Mouse (Mus musculus) CD4-positive helper T cell, adult 2 months (primary cell): Measurements from ENCODE around the gene Zfp13.

ENCODE experiments used
- DNase-seq: peaks from one replicate; pipeline ENCODE4 v3.0.0-alpha.2; 2012; ENCODE audit warnings: low read depth, missing footprints, low spot score

Zfp13 gene

DNA sequence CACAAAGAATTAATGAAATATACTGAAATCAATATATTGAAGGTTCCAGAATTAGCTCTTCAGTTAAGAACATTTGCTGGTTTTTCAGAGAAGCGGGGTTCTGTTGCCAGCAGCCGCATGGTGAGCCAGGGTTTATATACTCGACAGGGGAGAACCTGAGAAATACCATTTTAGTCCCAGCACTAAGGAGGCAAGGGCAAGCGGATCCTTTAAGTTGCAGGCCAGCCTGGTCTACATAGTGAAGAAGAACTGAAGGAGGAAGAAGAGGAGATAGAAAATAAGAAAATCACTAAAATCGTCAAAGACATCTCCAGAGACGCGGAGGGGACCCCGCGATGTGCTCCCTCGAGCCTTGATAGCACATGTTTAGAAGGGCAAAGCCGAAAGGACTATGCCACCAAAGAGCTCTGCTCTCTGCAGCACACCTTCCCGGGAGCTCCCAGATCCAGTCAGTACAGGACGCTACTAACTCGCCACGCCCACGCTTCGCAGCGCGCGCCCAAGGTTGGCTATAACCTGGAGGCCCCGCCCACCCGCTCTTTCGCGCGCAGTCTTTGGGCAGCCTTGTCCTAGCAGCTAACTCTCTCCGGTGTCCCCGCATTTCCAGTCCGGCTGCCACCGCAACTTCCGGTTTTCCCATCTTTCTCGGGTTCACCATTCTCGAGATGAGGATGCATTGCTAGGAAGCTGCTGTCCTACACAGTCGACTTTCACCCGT lies 6.9 kb downstream of the Zfp13 start:
- peak; percentile 87 for DNase-seq

DNA sequence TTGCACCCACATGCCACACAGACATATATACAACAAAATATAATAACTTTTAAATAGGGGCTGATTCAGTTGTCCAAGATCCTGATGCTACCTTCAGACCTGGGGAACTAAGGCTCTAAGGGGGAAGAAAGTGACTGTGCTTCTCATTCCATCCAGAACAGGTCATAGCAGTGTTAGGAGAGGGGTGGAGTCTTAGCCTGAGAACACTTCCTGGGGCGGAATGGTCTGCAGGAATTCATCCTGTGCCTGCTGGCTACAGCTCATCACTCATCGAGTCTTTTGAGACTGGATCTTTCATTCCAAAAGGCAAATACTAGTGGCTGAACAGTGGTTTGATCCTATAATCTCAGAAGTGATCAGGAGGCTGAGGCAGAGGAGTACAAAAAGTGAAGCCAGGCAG lies 12.0 kb downstream of the Zfp13 start:
- no peak for DNase-seq

GRCm38 (mm10) chr17:23585721-23586491 lies 13.4 kb downstream of the Zfp13 start:
- no peak for DNase-seq

GRCm38 (mm10) chr17:23584786-23585185 lies 14.5 kb downstream of the Zfp13 start:
- no peak for DNase-seq

- DNase-seq, result no peak
Observed at GRCm38 (mm10) chr17:23575951-23576552, 23.2 kb downstream of the Zfp13 start.

GRCm38 (mm10) chr17:23574130-23574529 lies 25.2 kb downstream of the Zfp13 start:
- no peak for DNase-seq

- peak; percentile 33 for DNase-seq
Observed at GRCm38 (mm10) chr17:23572059-23572458, 27.2 kb downstream of the Zfp13 start.

- DNase-seq, result no peak
Observed at GRCm38 (mm10) chr17:23571084-23571483, 28.2 kb downstream of the Zfp13 start.

GRCm38 (mm10) chr17:23570017-23570416 lies 29.3 kb downstream of the Zfp13 start:
- peak; percentile 77 for DNase-seq

DNA sequence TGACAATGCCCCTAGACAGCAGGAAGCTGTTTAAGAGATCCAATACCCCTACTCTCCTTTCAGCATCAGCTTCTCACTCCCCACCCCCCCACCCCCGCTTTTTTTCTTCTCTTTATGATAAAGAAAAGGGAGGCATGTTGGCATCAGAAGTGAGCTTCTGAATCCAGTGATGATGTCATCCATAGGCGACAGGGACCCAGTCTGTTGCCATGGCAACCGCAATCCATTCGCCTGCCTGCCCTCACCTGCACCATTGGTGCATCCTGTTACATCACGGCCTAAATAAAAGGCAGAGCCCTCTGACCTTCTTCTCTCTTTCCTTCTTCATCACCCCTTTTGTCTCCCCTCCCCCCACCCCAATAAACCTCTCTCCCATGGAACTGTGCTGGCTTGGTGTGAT lies 30.9 kb downstream of the Zfp13 start:
- no peak for DNase-seq

GRCm38 (mm10) chr17:23566787-23567186 lies 32.5 kb downstream of the Zfp13 start:
- peak; percentile 48 for DNase-seq

DNA sequence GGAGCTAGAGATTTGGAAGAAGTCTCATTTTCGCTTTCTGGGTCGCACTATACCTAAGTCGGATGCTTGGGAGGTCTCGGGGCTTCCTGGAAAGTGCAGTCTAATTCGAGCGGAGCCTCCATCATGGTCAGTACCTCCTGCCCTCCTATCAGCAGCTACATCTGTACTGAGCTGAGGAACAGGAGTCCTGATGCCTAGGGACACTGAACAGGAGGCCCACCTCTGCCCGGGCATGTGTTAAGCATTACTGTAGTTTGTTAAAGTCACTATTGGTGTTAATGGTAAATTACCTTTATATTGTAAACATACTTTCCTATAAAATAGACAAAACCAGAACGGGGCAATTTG lies 34.9 kb downstream of the Zfp13 start:
- DNase-seq, result no peak

DNA sequence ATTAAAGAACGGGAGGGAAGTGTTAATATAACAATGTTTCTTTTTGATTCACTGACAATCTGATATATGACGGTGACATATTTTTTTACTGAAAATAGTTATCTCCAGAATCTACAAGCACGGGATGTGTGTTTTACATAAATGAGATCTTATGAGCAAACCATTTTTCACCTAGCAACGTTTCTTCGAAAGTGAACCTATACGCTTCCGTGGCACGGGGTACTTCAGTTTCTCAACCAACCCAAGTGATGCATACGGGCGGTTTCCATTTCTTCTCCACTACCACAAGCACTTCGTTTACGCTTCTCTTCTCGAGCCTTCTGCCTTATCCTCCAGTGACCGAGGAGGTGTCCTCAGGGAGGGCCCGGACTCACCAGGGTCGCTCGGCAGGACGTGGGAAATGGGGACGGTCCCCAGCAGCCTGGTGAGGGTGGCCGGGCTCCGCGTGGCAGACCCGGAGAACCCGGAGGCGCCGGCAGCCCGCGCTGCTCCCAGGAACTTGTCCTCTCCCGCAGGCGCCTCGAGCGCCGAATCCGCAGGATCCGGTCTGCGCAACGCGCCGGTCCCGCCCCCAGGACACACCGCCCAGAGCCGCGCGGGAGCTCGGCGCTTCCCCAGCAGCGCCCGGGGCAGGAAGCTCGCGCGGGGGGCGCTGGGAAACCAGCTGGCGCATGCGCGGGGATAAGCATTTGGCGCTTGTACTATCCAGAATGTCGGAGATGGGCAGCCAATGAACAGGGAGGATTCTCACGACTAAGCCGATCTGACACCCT lies 35.5 kb downstream of the Zfp13 start, which contains the start of gene Zfp213:
Gene Zfp213, minus strand, starts transcription at position 644 of the 773 bp plus-strand sequence.
- peak; percentile 98 for DNase-seq

GRCm38 (mm10) chr17:23559767-23560166 lies 39.5 kb downstream of the Zfp13 start:
- DNase-seq, result peak; percentile 47

- no peak for DNase-seq
Observed at GRCm38 (mm10) chr17:23555243-23555916, 43.9 kb downstream of the Zfp13 start.

DNA sequence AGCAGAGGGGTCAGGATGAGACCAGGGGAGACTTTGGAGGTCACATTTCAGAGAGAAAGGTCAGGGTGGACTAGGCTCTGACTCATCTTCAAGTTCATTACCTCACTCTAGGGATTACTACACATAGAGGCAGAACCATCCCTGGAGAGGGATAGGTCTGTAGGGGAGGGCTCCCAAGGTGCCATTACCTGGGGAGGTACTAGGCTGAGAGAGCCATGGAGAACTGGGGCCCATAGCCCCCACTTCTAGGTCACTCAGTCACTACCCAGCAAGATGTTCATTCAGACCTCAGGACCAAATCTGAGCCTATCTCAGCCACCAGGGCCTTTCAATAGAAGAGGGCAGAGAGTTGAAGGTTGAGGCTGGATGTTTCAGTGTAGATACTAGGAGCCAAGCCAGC lies 45.0 kb downstream of the Zfp13 start:
- no peak for DNase-seq

DNA sequence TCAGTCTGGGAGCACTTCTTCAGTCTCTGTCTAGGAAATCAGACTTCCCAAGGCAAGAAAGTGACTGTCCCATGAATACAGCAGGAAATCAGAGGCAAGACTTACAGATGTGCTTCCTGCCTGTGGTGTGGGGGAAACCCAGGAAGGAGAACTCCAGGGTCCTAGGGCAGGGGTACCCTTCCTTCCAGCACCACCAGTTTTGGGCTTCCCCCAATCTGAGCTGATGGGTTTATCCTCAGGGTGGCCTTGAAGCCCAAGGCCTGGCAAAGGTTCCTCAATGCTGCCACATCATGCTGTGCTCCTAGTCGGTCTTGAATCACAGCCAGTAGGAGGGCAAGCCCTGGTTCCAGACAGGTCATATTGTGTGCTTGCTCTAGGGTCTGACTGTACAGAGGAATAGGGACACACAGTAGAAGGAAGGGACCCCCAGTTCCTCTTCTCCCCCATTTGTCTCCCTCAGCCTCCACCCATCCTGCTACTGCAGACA lies 45.6 kb downstream of the Zfp13 start:
- DNase-seq, result no peak

DNA sequence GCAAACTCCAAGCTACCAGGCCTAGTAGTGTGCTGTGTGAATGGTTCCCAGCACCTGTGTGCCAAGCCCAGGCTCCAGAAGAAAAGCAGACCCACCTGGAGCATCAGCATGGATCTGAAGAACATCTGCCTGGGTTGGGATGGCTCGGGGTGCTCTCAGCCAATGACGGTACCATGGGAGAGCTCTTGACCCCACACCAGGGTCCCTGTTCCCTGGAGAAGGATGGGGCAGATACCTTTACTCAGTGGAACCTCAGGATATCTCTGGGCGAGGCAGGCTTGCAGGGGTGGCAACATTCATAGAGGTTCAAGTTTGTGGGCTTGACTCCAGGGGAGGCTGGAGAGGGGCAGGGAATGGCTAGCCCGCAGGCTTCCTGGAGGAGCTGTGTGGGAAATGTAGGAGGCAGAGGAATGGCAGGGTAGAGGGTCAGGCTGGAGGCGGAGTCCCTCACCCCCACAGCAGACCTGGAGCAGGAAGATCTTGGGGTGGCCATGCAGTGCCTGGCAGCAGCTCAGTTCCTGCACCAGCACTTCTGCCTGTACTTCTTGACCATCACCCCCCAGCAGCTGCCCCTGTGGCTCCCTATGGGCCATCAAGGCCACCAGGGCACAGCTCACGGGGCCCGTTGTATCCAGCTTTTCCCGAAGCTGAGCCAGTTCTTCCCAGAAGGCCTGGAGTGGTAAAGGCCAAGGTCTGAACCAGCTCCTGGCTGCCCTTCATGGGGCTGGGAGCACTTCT lies 46.2 kb downstream of the Zfp13 start:
- no peak for DNase-seq

DNA sequence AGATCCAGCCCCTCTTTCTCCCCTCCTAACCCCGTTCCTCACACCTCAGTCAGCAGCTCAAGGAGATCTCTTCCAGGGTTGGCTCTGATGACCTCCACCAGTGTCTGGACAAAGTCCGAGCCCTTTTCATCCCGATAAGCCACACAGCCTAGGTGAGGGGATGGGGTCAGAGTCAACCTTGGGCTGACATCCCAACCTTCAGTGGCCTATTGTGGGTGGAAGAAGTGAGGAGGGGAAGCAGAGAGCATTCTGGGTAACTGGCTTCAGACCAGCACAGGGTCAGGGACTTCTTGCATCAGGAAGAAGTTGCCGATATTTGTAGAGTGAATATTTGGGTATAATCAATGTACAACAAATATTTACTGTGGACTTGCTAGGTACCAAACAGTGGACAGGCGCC lies 47.3 kb downstream of the Zfp13 start:
- no peak for DNase-seq

DNA sequence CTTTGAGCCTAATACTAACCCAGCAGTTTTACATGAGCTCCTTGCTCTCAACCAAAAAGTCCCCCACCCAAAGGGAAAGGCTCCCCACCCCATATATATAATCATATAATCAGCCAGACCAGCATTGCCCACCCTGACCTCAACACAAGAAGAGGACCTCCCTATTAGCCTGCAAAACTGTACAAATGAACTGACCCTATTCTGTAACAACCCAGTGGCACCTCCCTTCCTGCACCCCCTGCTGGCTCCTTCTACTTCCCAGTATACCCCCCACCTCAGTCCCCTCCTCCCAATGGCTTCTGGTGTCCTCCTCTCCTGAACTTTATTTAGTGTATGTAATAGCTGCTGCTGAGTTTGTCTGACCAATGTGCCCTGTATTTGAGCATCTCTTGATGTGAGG lies 47.9 kb downstream of the Zfp13 start:
- DNase-seq, result no peak
